Mouse (Mus musculus) spleen, adult 2 months (tissue): ENCODE measurements around the gene Uqcrq. TPM values are rescaled to one million over a fixed set of nuclear protein-coding genes. Genes with fewer than 3 reads are reported as not detected.

Experiments
- DNase-seq, 2 experiments: peaks; one replicate each; pipeline versions ENCODE4 v3.0.0 to v3.0.0-alpha.2; 2012 to 2021; ENCODE audit warnings: low spot score in 2 of 2, low read depth in 1 of 2
- H3K27ac ChIP-seq: fragments of 200-500 bp; 2 replicates; pipeline ENCODE4 v1.5.1; 2012; ENCODE audit warnings: low read length, inconsistent platforms; ENCODE audit not compliant: insufficient read depth
- H3K27me3 ChIP-seq: fragments of 200-500 bp; 2 replicates; pipeline ENCODE4 v1.6.1; 2012; ENCODE audit warnings: mild to moderate bottlenecking, moderate library complexity, low read length, inconsistent platforms; ENCODE audit not compliant: control insufficient read depth, insufficient read depth
- H3K36me3 ChIP-seq: fragments of 200-500 bp; 2 replicates; pipeline ENCODE4 v1.6.1; 2012; ENCODE audit warnings: mild to moderate bottlenecking, low read length, inconsistent platforms; ENCODE audit not compliant: control insufficient read depth, insufficient read depth
- H3K4me1 ChIP-seq: fragments of 200-500 bp; 2 replicates; pipeline ENCODE4 v1.6.1; 2011; ENCODE audit warnings: inconsistent platforms; ENCODE audit not compliant: control insufficient read depth, insufficient read depth, insufficient read length
- H3K4me3 ChIP-seq: fragments of 200-500 bp; 2 replicates; pipeline ENCODE4 v1.5.1; 2011; ENCODE audit warnings: mild to moderate bottlenecking, inconsistent platforms; ENCODE audit not compliant: insufficient read depth, insufficient read length; ENCODE audit errors: extremely low read depth
- CTCF ChIP-seq: fragments of 200-500 bp; IDR thresholded peaks from 2 replicates; pipeline ENCODE4 v1.5.1; 2011; ENCODE audit warnings: mild to moderate bottlenecking, inconsistent platforms; ENCODE audit not compliant: insufficient read depth, insufficient read length, insufficient replicate concordance; ENCODE audit errors: extremely low read depth
- POLR2A ChIP-seq: fragments of 200-500 bp; IDR thresholded peaks from 2 replicates; pipeline ENCODE4 v1.6.1; 2011; ENCODE audit warnings: low read depth, low read length, inconsistent platforms
- WGBS: fragments of 180-500 bp; shearing (Covaris S2); methylation state at CpG from one replicate; pipeline ENCODE4 v1.1.7; 2018; 5-methylcytosine and 5-hydroxymethylcytosine counted together
- polyA plus RNA-seq: library from polyadenylated mRNA; depleted of rRNA; stranded (reverse); fragments of >200 nt; gene quantifications from 2 replicates; pipeline ENCODE4 v1.2.3, GENCODE M21; 2012

Uqcrq gene
- polyA plus RNA-seq, 1 experiment = 157 TPM

DNA sequence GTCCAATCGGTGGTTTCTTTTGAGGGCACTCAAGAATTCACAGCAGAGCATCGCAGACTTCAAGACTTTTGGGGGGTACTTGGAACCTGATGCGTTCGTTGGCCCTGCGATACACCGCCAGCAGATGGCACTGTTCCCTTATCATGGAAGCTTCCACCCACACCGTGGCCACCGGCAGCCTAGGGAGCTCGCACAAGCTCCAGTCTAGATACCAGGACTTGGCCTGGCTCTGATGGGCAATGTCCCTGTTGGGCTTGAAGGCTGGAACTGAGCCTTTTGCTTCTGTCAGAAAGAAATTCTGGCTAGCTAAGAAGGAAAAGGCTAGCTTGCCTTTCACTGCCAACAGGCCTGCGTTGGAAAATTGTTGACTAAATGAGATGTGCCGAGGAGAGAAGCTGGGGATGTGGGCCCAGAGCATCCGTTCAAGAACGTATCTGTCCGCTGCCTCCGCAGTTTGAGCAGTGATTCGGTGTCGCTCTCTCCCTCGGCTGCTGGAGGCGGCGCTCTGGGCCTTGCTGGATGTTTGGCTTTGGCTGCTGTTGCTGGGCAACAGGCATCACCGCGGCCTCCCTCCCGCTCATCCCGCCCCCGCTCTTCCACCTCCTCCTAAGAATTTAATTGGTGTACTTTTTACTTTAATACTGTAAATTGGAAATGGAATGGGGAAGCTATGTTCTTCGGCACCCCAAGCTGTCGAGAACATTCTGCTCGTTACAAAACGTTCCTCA, 39.5 kb upstream of the Uqcrq start, which contains the start of gene Gm9837:
Gene Gm9837, minus strand, starts transcription at position 512 of the 728 bp plus-strand sequence.
- no peaks in the 10 kb centered on the region for H3K4me1 ChIP-seq
- WGBS = 10% methylated on average over 29 of the region's 29 CpGs
- H3K27ac ChIP-seq = no peak within 1 kb of the TSS
- peak; percentile 89; the same call in 1 of the 2 replicates for TF ChIP-seq CTCF
- TF ChIP-seq POLR2A = no peak
- peak; percentile 47 to 76 for DNase-seq
- H3K4me3 ChIP-seq = no peak within 1 kb of the TSS
- H3K27me3 ChIP-seq = peaks cover 4% of the 10 kb centered on the region
- no peaks in the 10 kb centered on the region for H3K36me3 ChIP-seq

DNA sequence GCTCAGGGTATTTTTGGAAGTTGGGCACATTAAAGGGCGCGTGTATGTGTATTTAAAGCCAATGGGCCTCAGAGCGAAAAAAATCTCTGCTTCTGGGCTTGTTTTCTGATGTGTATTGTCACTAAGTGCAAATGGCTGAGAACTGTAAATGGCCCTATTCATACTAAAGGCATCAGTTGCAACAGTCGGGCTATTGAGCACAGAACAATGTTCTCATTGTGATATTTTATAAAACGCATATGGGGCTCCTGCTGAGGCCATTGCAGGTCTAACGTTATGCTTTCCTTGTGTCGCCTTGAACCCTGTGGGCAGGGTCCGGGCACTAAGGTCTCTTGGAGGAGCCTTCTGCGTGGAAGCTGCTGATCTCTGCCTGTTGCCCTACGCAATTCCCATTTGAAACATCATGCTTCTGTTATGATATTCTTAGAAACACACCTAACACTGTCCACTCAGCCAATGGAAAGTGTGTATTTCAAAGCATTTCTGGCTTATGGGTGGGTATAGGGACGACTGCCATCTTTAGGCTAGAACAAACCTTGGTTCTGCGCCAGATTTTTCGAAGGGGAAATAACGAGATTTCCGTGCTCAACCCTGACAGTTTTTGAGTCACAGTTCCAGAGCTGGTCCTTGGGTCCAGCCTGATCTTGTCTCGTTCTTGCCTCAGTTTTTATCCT, 38.8 kb upstream of the Uqcrq start:
- H3K36me3 ChIP-seq = no peaks in the 10 kb centered on the region
- no peak overlapping the region for H3K27ac ChIP-seq
- no peak overlapping the region for H3K4me3 ChIP-seq
- no peaks in the 10 kb centered on the region for H3K4me1 ChIP-seq
- WGBS = 42% methylated on average over 16 of the region's 16 CpGs
- H3K27me3 ChIP-seq = peaks cover 4% of the 10 kb centered on the region
- TF ChIP-seq POLR2A (no peak), CTCF (no peak)
- no peak for DNase-seq

DNA sequence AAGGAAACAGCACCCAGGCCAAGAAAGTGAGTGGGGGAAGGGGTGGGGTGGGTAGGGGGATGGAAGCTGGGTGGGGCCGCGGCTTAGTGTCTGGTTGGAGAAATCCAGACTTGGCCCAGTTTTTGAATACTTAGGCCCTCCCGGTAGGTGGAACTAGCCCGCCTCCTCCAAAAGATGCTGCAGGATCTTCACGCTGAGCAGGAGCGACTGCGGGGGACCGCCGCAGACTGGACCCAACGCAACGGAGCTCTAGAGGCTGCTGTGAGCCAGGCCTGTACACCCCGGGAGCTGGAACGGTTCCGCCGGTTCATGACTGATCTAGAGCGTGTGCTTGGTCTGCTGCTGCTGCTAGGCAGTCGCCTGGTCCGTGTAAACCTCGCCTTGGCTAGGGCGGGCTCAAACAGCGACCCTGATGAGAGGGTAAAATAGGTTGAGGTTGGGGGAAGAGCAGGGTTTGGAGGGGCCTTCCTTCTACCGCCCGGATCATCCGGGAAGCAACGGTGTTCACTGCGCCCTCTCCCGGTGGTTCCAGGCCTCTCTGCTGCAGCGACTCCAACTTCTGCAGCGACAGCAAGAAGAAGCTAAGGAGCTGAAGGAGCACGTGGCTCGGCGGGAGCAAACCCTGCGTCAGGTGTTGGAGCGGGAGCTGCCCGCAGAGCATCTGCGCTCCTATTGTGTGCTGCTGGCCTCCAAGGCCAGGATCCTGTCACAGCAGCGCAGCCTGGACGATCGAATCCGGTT, 35.8 kb upstream of the Uqcrq start:
- 28% methylated on average over 40 of the region's 40 CpGs for WGBS
- Histone ChIP-seq H3K27ac (no peak overlapping the region), H3K27me3 (peaks cover 16% of the 10 kb centered on the region), H3K4me3 (no peak overlapping the region), H3K4me1 (0 out of 2 replicates have a peak, but pooled peaks cover 3% of the 10 kb centered on the region), H3K36me3 (no peaks in the 10 kb centered on the region)
- peak in 1 of 2 experiments; percentile 12 for DNase-seq
- TF ChIP-seq CTCF = 0 out of 2 replicates have a peak, but pooled peaks have one; percentile 51
- TF ChIP-seq POLR2A = no peak

DNA sequence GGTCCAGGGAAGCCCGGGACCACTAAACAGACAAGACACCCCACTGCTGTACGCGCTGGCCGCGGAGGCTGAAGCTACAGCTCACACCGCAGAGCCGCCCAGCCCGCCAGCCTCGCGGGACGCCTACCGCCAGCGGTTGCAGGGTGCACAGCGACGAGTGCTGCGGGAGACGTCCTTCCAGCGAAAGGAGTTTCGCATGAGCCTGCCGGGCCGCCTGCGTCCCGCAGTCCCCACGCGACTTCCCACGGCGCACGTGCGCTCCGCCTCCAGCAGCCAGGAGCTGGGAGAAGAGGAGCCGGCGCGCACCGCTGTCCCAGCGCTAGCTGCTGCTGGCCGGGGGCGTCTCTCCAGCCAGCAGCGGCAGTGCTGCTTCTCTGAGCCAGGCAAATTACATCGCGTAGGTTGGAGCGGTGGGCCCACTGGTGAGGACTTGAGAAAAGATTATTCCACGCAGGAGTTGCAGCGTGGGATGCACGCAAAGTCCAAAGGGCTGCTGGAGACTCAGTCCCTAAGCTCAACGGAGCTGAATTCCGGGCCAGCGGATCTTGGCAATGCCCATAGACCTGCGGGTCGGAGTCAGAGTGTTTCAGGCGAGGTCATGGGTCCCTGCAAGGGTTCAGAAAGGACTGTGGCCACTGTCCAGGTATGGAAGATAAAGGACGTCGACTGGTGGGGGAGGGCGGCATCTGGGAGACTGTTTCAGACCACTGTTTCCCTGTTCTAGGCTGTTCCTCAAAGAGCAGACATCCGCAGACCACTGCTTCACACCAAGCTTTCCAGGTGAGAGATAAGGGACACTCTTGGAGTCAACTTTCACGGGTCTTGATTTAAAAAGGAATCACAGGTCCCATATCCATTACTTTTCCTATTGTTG, 33.2 kb upstream of the Uqcrq start:
- H3K4me3 ChIP-seq = no peak overlapping the region
- no peak for DNase-seq
- H3K4me1 ChIP-seq = 0 out of 2 replicates have a peak, but pooled peaks cover 3% of the 10 kb centered on the region
- no peak for TF ChIP-seq POLR2A
- TF ChIP-seq CTCF = no peak
- no peak overlapping the region for H3K27ac ChIP-seq
- WGBS = 13% methylated on average over 55 of the region's 55 CpGs
- H3K27me3 ChIP-seq = peaks cover 13% of the 10 kb centered on the region
- no peaks in the 10 kb centered on the region for H3K36me3 ChIP-seq

DNA sequence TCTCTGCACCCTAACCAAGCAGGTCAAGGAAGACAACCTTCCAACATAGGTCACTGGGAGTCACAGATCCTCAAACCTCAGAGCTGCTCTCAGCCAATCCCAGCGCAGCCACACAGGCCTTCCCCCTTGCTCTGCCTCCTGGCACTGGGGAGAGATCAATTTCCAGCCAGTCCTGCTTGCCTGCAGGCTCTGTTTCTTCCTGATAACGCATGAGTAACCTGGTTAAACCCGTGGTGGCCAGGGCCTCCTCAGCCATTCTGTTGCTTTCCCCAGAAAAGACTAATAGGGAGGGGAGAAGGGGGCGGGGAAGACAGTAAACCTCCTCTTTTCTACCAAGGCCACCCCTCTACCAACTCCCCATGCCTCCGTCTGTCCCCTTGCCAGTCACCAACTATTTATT, 31.1 kb upstream of the Uqcrq start:
- no peak for DNase-seq
- H3K27ac ChIP-seq = no peak overlapping the region
- H3K36me3 ChIP-seq = no peaks in the 10 kb centered on the region
- 55% methylated on average over 5 of the region's 5 CpGs for WGBS
- peaks cover 8% of the 10 kb centered on the region for H3K4me1 ChIP-seq
- H3K27me3 ChIP-seq = peaks cover 21% of the 10 kb centered on the region
- H3K4me3 ChIP-seq = no peak overlapping the region
- no peak for TF ChIP-seq CTCF
- no peak for TF ChIP-seq POLR2A

DNA sequence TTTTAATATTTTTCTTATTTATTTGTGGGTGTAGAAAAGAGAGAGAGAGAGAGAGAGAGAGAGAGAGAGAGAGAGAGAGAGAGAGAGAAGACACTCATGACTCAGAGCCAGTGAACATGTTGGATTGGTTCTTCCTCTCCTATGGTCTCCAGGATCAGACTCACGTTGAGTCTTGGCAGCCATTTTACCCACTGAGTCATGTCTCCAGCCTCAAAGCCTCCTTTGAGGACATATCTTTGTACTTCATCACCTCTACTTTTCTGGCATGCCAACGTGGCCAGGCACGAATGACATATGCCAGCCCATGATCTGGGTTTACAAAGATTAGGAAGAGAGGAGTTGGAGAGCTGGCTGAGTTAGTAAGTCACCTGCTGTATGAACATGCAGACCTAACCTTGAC, 29.6 kb upstream of the Uqcrq start:
- peaks cover 8% of the 10 kb centered on the region for H3K4me1 ChIP-seq
- TF ChIP-seq CTCF (no peak), POLR2A (no peak)
- H3K27me3 ChIP-seq = peaks cover 21% of the 10 kb centered on the region
- H3K4me3 ChIP-seq = no peak overlapping the region
- no peaks in the 10 kb centered on the region for H3K36me3 ChIP-seq
- no peak for DNase-seq
- no peak overlapping the region for H3K27ac ChIP-seq
- WGBS = 70% methylated on average over 3 of the region's 3 CpGs
